Mouse (Mus musculus) olfactory bulb, adult 2 months (tissue): ENCODE results near the gene Fars2.

Experiments
- CTCF ChIP-seq: fragments of 200-500 bp; IDR thresholded peaks from 2 replicates; pipeline ENCODE4 v1.5.1; 2012; ENCODE audit warnings: low read depth, mild to moderate bottlenecking, low read length, moderate library complexity; ENCODE audit not compliant: insufficient read depth
- POLR2A ChIP-seq: fragments of 200-500 bp; IDR thresholded peaks from 2 replicates; pipeline ENCODE4 v1.6.1; 2012; ENCODE audit warnings: mild to moderate bottlenecking, low read depth, low read length, moderate library complexity; ENCODE audit not compliant: insufficient read depth

DNA sequence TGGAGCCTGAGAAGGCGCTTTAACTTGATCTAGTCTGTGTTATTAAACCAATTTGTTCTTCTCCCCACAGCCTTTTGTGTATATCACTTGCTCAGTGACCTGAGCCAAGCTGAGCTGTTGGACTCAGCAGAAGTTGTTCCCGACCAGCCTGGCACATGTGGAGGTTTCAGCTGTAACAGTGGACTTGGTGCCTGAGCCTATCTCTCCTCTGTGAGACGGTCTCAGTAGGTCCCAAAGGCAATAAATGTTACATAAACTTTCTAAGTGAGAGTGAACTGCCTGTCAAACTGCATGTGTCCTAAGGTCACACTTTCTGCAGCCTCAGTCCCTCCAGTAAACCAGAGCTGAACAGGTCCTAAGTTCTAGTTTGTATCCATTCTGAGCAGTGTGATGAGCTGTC is 185.6 kb downstream of the Fars2 start:
- TF ChIP-seq CTCF (no peak), POLR2A (no peak)
